Mouse (Mus musculus) stomach, embryonic 14.5 days (tissue): Measurements from ENCODE around the gene Trmt10c. TPM values are rescaled to one million over a fixed set of nuclear protein-coding genes. Genes with fewer than 3 reads are reported as not detected.
A peak's percentile ranks its signal among the peaks of the same experiment; 100 is the strongest.
"Not testable (repeated sequence)": the region's sequence is repeated elsewhere in the genome, so short reads cannot be mapped to it uniquely, and the experiment has no call there.

ENCODE experiments used
- ATAC-seq: fragments of 200-750 bp; cut with Nextera tagmentation; 2 replicates; pipeline ENCODE4 v1.8.0; 2017; ENCODE audit warnings: low read depth, moderate TSS enrichment; ENCODE audit not compliant: insufficient number of reproducible peaks, insufficient read depth, low FRiP score
- H3K27ac ChIP-seq: fragments of 300-500 bp; sonication (generic); 2 replicates; pipeline ENCODE4 v1.5.1; 2014; ENCODE audit warnings: mild to moderate bottlenecking, low read length, moderate library complexity, mixed read lengths
- H3K27me3 ChIP-seq: fragments of 300-500 bp; sonication (generic); 2 replicates; pipeline ENCODE4 v1.6.1; 2014; ENCODE audit warnings: low read length, control low read depth, mixed read lengths; ENCODE audit not compliant: control insufficient read depth, insufficient read depth
- H3K36me3 ChIP-seq: fragments of 300-500 bp; sonication (generic); 2 replicates; pipeline ENCODE4 v1.6.1; 2014; ENCODE audit warnings: mild to moderate bottlenecking, control low read depth, low read length, moderate library complexity, mixed read lengths; ENCODE audit not compliant: control insufficient read depth, insufficient read depth
- H3K4me1 ChIP-seq: fragments of 300-500 bp; sonication (generic); 2 replicates; pipeline ENCODE4 v1.6.1; 2014; ENCODE audit warnings: low read length, control low read depth, mixed read lengths; ENCODE audit not compliant: control insufficient read depth, insufficient read depth
- H3K4me2 ChIP-seq: fragments of 300-500 bp; sonication (generic); replicated peaks from 2 replicates; pipeline ENCODE4 v1.6.1; 2014; ENCODE audit warnings: low read depth, low read length, control low read depth
- H3K4me3 ChIP-seq: fragments of 300-500 bp; sonication (generic); 2 replicates; pipeline ENCODE4 v1.5.1; 2014; ENCODE audit warnings: low read depth, low read length, control low read depth
- H3K9ac ChIP-seq: fragments of 300-500 bp; sonication (generic); replicated peaks from 2 replicates; pipeline ENCODE4 v1.6.1; 2014; ENCODE audit warnings: low read depth, mild to moderate bottlenecking, control low read depth, low read length, moderate library complexity, mixed read lengths
- H3K9me3 ChIP-seq: fragments of 300-500 bp; sonication (generic); 2 replicates; pipeline ENCODE4 v1.6.1; 2016; ENCODE audit warnings: low read depth, low read length, control low read depth; ENCODE audit not compliant: control insufficient read depth
- WGBS: fragments of 180-500 bp; shearing (Covaris S2); extraction: QIAGEN DNeasy Blood & Tissue Kit; methylation state at CpG from one replicate; pipeline ENCODE4 v1.1.7; 2014; 5-methylcytosine and 5-hydroxymethylcytosine counted together
- polyA plus RNA-seq: library from polyadenylated mRNA; unstranded; fragments of >200 nt; fragmentation: Nextera tagmentation; extraction: Ambion mirVana; gene quantifications from 2 replicates; pipeline ENCODE4 v1.2.1, GENCODE M21; 2014

Trmt10c gene
- polyA plus RNA-seq, 1 experiment from 2014 or later: 29.0 TPM

DNA sequence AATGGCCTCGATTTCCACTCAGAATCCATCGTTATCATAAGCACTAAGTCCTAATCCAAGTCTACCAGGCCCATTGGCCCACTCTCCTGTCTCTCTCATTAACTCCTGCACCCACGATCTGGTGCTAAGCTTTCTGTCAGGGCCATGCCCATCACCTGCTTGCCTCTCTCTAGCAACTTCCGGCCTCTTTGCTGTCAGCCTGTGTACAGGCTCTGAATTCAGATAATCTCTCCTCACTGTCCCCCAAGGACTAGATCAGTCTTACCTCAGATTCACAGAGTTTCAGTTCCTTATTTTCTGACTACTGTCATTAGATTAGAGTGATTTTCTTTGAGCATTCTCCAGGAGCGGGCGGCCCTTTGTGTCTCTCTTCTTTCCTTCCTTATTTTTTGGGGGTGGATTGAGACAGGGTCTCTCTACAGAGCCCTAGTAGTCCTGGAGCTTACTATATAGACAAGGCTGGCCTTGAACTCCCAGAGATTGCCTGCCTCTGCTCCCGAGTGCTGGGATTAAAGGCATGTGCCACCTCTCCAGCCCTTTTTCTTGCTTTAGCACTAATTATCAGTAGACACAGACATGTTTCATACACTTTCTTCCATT, 24.5 kb upstream of the Trmt10c start:
- H3K9ac ChIP-seq: no peak overlapping the region
- H3K27me3 ChIP-seq: no peaks in the 10 kb centered on the region
- 70% methylated on average over 7 of the region's 7 CpGs for WGBS
- H3K9me3 ChIP-seq: no peaks in the 10 kb centered on the region
- no peak for ATAC-seq
- H3K4me2 ChIP-seq: no peak overlapping the region
- H3K27ac ChIP-seq: no peak overlapping the region
- no peak overlapping the region for H3K4me3 ChIP-seq
- no peaks in the 10 kb centered on the region for H3K36me3 ChIP-seq
- H3K4me1 ChIP-seq: no peaks in the 10 kb centered on the region

DNA sequence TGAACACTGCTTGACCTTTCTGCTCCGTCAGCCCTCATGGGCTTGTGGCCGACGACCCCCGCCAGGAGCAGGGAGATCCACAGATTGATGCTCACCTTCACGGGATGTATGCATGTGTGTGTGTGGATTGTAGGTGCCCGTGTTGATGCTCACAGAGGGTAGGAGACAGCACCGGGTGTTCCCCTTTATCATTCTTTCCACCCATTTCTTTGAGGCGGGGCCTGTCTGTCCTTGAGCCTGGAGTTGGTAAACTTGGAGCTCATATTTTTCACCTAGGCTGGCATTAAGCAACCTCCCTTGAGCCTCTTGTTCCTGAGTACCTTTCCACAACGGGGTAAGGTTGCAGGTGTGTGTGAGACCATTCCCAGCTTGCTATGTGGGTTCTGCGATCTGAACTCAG, 20.5 kb upstream of the Trmt10c start:
- Histone ChIP-seq H3K4me3 (no peak overlapping the region), H3K27ac (no peak overlapping the region), H3K4me2 (no peak overlapping the region), H3K4me1 (no peaks in the 10 kb centered on the region), H3K9me3 (no peaks in the 10 kb centered on the region), H3K27me3 (no peaks in the 10 kb centered on the region), H3K36me3 (no peaks in the 10 kb centered on the region), H3K9ac (no peak overlapping the region)
- no peak for ATAC-seq
- WGBS: 74% methylated on average over 10 of the region's 10 CpGs

DNA sequence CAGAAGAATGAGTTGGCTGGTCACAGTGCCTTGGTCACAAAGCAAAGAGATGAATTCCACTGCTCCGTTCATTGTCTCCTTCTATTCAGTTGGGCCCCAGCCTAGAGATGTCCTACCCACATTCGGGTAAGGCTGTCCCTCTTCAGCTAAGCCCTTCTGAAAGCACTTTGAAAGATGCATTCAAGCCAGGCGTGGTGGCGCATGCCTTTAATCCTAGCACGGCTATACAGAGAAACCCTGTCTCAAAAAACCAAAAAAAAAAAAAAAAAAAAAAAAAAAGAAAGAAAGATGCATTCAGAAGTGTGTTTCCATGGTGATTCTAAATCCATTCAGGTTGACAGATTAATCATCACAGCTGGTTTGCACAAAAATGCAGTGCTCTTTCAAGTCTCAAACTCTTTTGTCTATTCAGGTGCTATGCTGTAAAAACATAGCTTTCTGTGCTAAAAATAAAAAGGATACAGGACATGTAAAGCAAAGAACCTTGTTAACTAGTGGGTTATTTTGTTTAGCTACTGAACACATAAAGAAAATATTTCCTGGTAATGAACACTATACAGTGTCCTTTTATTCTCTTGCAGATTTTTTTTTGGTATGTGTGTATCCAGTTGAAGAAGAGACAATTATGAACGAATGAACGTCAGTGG, 19.4 kb upstream of the Trmt10c start:
- Histone ChIP-seq H3K4me1 (no peaks in the 10 kb centered on the region), H3K4me3 (no peak overlapping the region), H3K9ac (no peak overlapping the region), H3K27ac (no peak overlapping the region), H3K36me3 (no peaks in the 10 kb centered on the region), H3K9me3 (no peaks in the 10 kb centered on the region), H3K27me3 (no peaks in the 10 kb centered on the region), H3K4me2 (no peak overlapping the region)
- 56% methylated on average over 7 of the region's 7 CpGs for WGBS
- peak; percentile 28; the same call in 1 of the 2 replicates for ATAC-seq

DNA sequence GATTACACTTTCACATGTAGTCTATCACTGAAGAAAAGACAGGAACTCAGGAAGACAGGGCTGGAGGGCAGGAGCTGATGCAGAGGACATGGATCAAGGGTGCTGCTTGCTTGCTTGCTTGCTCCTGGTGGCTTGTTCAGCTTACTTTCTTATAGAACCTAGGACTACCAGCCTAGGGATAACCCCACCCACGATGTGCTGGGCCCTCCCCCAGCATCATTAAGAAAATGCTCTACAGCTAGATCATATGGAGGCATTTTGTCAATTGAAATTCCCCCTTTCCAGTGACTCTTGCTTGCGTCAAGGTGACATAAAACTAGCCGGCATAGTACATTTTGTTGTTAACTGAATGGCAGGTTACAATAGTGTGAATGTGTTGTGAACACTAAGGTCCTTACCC, 18.3 kb upstream of the Trmt10c start:
- no peak overlapping the region for H3K4me2 ChIP-seq
- H3K4me3 ChIP-seq: no peak overlapping the region
- no peak for ATAC-seq
- H3K27ac ChIP-seq: no peak overlapping the region
- H3K9me3 ChIP-seq: no peaks in the 10 kb centered on the region
- H3K9ac ChIP-seq: no peak overlapping the region
- WGBS: 73% methylated on average over 3 of the region's 3 CpGs
- no peaks in the 10 kb centered on the region for H3K4me1 ChIP-seq
- no peaks in the 10 kb centered on the region for H3K36me3 ChIP-seq
- no peaks in the 10 kb centered on the region for H3K27me3 ChIP-seq

DNA sequence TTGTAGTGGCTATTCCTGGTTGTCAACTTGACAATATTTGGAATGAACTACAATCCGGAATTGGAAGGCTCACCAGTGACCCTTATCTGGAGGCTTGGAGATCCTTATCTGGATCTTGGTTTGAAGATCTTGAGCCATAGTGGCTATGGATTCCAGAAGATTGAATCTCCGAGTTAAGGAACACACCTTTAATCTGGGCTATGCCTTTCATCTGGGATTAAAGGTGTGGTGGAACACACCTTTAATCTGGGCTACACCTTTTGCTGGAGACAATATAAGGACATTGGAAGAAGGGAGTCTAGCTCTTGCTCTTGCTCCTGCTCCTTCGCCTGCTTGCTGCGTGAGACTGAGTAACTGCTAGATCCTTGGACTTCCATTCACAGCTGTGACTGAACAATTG, 10.4 kb upstream of the Trmt10c start, which contains the start of gene Senp7:
Gene Senp7 (plus strand): TSS at position 301 of the 400 bp plus-strand sequence.
- H3K9me3 ChIP-seq, H3K27ac ChIP-seq, ATAC-seq: not testable (repeated sequence)

DNA sequence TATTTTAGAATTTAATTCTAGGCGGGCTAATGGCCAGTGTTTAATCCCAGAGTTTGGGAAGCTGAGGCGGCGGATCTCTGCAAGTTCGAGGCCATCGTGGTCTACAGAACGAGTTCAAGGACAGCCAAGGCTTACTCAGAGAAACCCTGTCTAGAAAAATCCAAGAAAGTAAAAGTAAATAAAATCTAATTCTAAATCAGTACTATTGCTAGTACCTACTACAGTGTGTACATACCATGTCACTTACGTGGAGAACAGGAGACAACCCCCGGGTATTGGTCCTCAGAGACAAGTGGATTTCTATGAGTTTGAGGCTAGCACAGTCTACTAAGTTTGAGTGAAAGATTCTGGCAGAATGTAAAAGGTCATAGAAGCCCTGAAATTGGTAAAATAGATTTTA, 471 bp upstream of the Trmt10c start:
- Histone ChIP-seq H3K9me3 (no peaks in the 10 kb centered on the region), H3K9ac (peak overlapping the region; percentile 85), H3K27me3 (no peaks in the 10 kb centered on the region), H3K36me3 (peaks cover 17% of the 10 kb centered on the region), H3K27ac (peak overlapping the region; percentile 86), H3K4me2 (peak overlapping the region; percentile 45), H3K4me1 (peaks cover 13% of the 10 kb centered on the region), H3K4me3 (peak overlapping the region; percentile 88)
- 30% methylated on average over 8 of the region's 8 CpGs for WGBS
- ATAC-seq: no peak

More for the DNA sequence above, 10.4 kb upstream of the Trmt10c start, which contains the start of gene Senp7:
- not testable (repeated sequence) for H3K27me3 ChIP-seq, H3K4me1 ChIP-seq, H3K4me2 ChIP-seq, H3K36me3 ChIP-seq, H3K4me3 ChIP-seq, H3K9ac ChIP-seq
- WGBS: no CpG with 5 or more reads among the region's 4 CpGs

DNA sequence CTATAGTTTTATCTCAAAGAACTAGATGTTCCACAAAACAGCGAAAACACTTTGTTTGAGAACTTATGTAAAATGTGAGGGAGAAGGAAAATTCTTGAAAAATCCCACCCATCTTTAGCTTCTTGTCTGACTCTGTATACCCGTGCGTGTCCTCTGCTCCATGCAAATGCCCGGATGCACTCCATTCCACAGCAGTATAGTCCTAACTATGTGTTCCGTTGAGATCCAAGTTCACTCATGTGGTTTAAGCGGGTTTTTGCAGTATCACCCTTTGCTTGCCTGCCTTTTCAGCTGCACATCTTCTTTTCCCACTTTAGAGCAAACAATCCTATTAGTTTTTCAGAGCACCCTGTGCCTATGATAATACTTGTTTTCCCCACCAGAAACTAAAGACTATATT, 1.1 kb downstream of the Trmt10c start:
- ATAC-seq: no peak
- 58% methylated on average over 6 of the region's 6 CpGs for WGBS
- peaks cover 29% of the 10 kb centered on the region for H3K36me3 ChIP-seq
- H3K27me3 ChIP-seq: no peaks in the 10 kb centered on the region
- H3K9ac ChIP-seq: peak overlapping the region; percentile 85; the same call in 1 of the 2 replicates
- H3K4me2 ChIP-seq: peak overlapping the region; percentile 71
- H3K4me3 ChIP-seq: peak overlapping the region; percentile 88
- peaks cover 13% of the 10 kb centered on the region for H3K4me1 ChIP-seq
- H3K27ac ChIP-seq: no peak overlapping the region
- no peaks in the 10 kb centered on the region for H3K9me3 ChIP-seq

DNA sequence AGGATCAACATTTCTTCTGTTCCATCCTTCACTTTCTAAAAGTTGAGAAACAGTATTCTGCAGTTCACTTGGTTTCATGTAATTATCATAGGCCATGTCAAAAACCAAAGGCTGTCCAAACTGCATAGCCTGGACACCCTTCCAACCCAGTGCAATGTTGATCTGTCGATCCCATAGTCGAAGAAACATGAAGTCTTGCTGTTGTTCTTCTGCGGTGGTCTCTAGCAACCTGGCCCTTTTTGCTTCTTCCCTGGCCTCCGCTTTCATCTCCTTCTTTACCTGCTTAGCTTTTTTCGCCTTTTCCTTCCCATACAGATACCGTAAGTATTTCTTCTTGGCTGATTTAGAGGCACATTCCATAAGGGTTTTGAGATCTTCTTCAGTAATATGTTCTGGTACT, 3.1 kb downstream of the Trmt10c start:
- no peak overlapping the region for H3K4me3 ChIP-seq
- H3K27ac ChIP-seq: no peak overlapping the region
- WGBS: 96% methylated on average over 6 of the region's 6 CpGs
- no peak overlapping the region for H3K4me2 ChIP-seq
- H3K9ac ChIP-seq: no peak overlapping the region
- no peaks in the 10 kb centered on the region for H3K9me3 ChIP-seq
- no peak for ATAC-seq
- H3K4me1 ChIP-seq: peaks cover 16% of the 10 kb centered on the region
- peaks cover 29% of the 10 kb centered on the region for H3K36me3 ChIP-seq
- H3K27me3 ChIP-seq: no peaks in the 10 kb centered on the region
